Mouse (Mus musculus): ENCODE data around the gene Ensa. TPM values are rescaled to one million over a fixed set of nuclear protein-coding genes. Genes with fewer than 3 reads are reported as not detected.
"Not testable (repeated sequence)": the region's sequence is repeated elsewhere in the genome, so short reads cannot be mapped to it uniquely, and the experiment has no call there.

Ensa gene
- polyA plus RNA-seq, 1 experiment from 2014 or later, result 73.4 TPM

GRCm38 (mm10) chr3:95666124-95666844, 41.5 kb downstream of the Ensa start:
- Histone ChIP-seq H3K9me3 (no peaks in the 10 kb centered on the region), H3K9ac (no peak overlapping the region), H3K27me3 (no peaks in the 10 kb centered on the region), H3K4me3 (no peak overlapping the region), H3K4me2 (no peak overlapping the region), H3K36me3 (peaks cover 45% of the 10 kb centered on the region), H3K4me1 (peaks cover 51% of the 10 kb centered on the region), H3K27ac (0 out of 2 replicates have a peak overlapping the region, but pooled peaks have one; percentile 86)
- 36% methylated on average over 6 of the region's 6 CpGs for WGBS
- ATAC-seq (ENCODE audit: insufficient number of reproducible peaks, low FRiP score, low TSS enrichment, low read depth), result no peak

GRCm38 (mm10) chr3:95667521-95667920, 42.7 kb downstream of the Ensa start:
- Histone ChIP-seq H3K4me2 (0 out of 2 replicates have a peak overlapping the region, but pooled peaks have one; percentile 1), H3K4me3 (no peak overlapping the region), H3K36me3 (peaks cover 39% of the 10 kb centered on the region), H3K4me1 (peaks cover 46% of the 10 kb centered on the region), H3K27ac (peak overlapping the region; percentile 86), H3K9me3 (no peaks in the 10 kb centered on the region), H3K9ac (no peak overlapping the region), H3K27me3 (no peaks in the 10 kb centered on the region)
- WGBS, result 49% methylated on average over 4 of the region's 4 CpGs
- no peak for ATAC-seq (ENCODE audit: insufficient number of reproducible peaks, low FRiP score, low TSS enrichment, low read depth)

GRCm38 (mm10) chr3:95668026-95668425, 43.2 kb downstream of the Ensa start:
- Histone ChIP-seq H3K36me3 (peaks cover 34% of the 10 kb centered on the region), H3K4me1 (peaks cover 46% of the 10 kb centered on the region), H3K4me2 (0 out of 2 replicates have a peak overlapping the region, but pooled peaks have one; percentile 1)

GRCm38 (mm10) chr3:95668589-95669308, 44.0 kb downstream of the Ensa start:
- ATAC-seq (ENCODE audit: insufficient number of reproducible peaks, low FRiP score, low TSS enrichment, low read depth), result no peak
- Histone ChIP-seq H3K27ac (peak overlapping the region; percentile 86), H3K27me3 (no peaks in the 10 kb centered on the region), H3K4me1 (peaks cover 51% of the 10 kb centered on the region), H3K36me3 (peaks cover 28% of the 10 kb centered on the region), H3K4me2 (no peak overlapping the region), H3K4me3 (no peak overlapping the region), H3K9ac (no peak overlapping the region), H3K9me3 (no peaks in the 10 kb centered on the region)
- 75% methylated on average over 7 of the region's 7 CpGs for WGBS

More at GRCm38 (mm10) chr3:95668026-95668425, 43.2 kb downstream of the Ensa start:
- Histone ChIP-seq H3K27ac (peak overlapping the region; percentile 86), H3K4me3 (no peak overlapping the region), H3K9me3 (no peaks in the 10 kb centered on the region), H3K27me3 (no peaks in the 10 kb centered on the region), H3K9ac (no peak overlapping the region)
- ATAC-seq (ENCODE audit: insufficient number of reproducible peaks, low FRiP score, low TSS enrichment, low read depth), result no peak
- 26% methylated on average over 7 of the region's 7 CpGs for WGBS

GRCm38 (mm10) chr3:95669309-95669665, 44.5 kb downstream of the Ensa start:
- H3K4me1 ChIP-seq, result peaks cover 51% of the 10 kb centered on the region
- no peaks in the 10 kb centered on the region for H3K27me3 ChIP-seq
- peaks cover 22% of the 10 kb centered on the region for H3K36me3 ChIP-seq
- H3K4me2 ChIP-seq, result no peak overlapping the region
- 90% methylated on average over 3 of the region's 3 CpGs for WGBS
- H3K4me3 ChIP-seq, result no peak overlapping the region
- H3K9me3 ChIP-seq, result no peaks in the 10 kb centered on the region
- no peak for ATAC-seq (ENCODE audit: insufficient number of reproducible peaks, low FRiP score, low TSS enrichment, low read depth)
- no peak overlapping the region for H3K9ac ChIP-seq
- H3K27ac ChIP-seq, result peak overlapping the region; percentile 86; the same call in 1 of the 2 replicates

- Histone ChIP-seq H3K36me3 (peaks cover 11% of the 10 kb centered on the region), H3K4me1 (peaks cover 62% of the 10 kb centered on the region)
- WGBS, result 94% methylated on average over 3 of the region's 3 CpGs
- not testable (repeated sequence) for H3K9me3 ChIP-seq; H3K27me3 ChIP-seq; H3K4me2 ChIP-seq; ATAC-seq (ENCODE audit: insufficient number of reproducible peaks, low FRiP score, low TSS enrichment, low read depth); H3K27ac ChIP-seq; H3K9ac ChIP-seq; H3K4me3 ChIP-seq
These were observed 45.6 kb downstream of the Ensa start for GRCm38 (mm10) chr3:95670419-95670818.

GRCm38 (mm10) chr3:95671201-95671600, 46.4 kb downstream of the Ensa start:
- no peak for ATAC-seq (ENCODE audit: insufficient number of reproducible peaks, low FRiP score, low TSS enrichment, low read depth)
- peaks cover 66% of the 10 kb centered on the region for H3K4me1 ChIP-seq
- WGBS, result 83% methylated on average over 5 of the region's 5 CpGs

GRCm38 (mm10) chr3:95672461-95672860, 47.7 kb downstream of the Ensa start:
- peak overlapping the region; percentile 95 for H3K27ac ChIP-seq
- no peak for ATAC-seq (ENCODE audit: insufficient number of reproducible peaks, low FRiP score, low TSS enrichment, low read depth)
- no peak overlapping the region for H3K4me3 ChIP-seq
- H3K27me3 ChIP-seq, result no peaks in the 10 kb centered on the region
- no peak overlapping the region for H3K9ac ChIP-seq
- no peaks in the 10 kb centered on the region for H3K9me3 ChIP-seq
- peaks cover 61% of the 10 kb centered on the region for H3K4me1 ChIP-seq
- peaks cover 16% of the 10 kb centered on the region for H3K36me3 ChIP-seq
- H3K4me2 ChIP-seq, result no peak overlapping the region
- 39% methylated on average over 3 of the region's 3 CpGs for WGBS

More at GRCm38 (mm10) chr3:95671201-95671600, 46.4 kb downstream of the Ensa start:
- peaks cover 10% of the 10 kb centered on the region for H3K36me3 ChIP-seq
- no peaks in the 10 kb centered on the region for H3K27me3 ChIP-seq
- H3K4me2 ChIP-seq, result no peak overlapping the region
- H3K27ac ChIP-seq, result no peak overlapping the region
- H3K9ac ChIP-seq, result no peak overlapping the region
- no peak overlapping the region for H3K4me3 ChIP-seq
- no peaks in the 10 kb centered on the region for H3K9me3 ChIP-seq

GRCm38 (mm10) chr3:95672861-95673706, 48.3 kb downstream of the Ensa start:
- Histone ChIP-seq H3K4me3 (peak overlapping the region; percentile 18), H3K9ac (no peak overlapping the region), H3K36me3 (peaks cover 16% of the 10 kb centered on the region), H3K27ac (peak overlapping the region; percentile 95), H3K4me1 (peaks cover 58% of the 10 kb centered on the region), H3K9me3 (no peaks in the 10 kb centered on the region), H3K4me2 (peak overlapping the region; percentile 42), H3K27me3 (no peaks in the 10 kb centered on the region)
- WGBS, result 24% methylated on average over 10 of the region's 10 CpGs
- ATAC-seq (ENCODE audit: insufficient number of reproducible peaks, low FRiP score, low TSS enrichment, low read depth), result no peak

- 6% methylated on average over 11 of the region's 11 CpGs for WGBS
These were observed 49.0 kb downstream of the Ensa start for GRCm38 (mm10) chr3:95673707-95674211.

GRCm38 (mm10) chr3:95674236-95674635, 49.4 kb downstream of the Ensa start:
- ATAC-seq (ENCODE audit: insufficient number of reproducible peaks, low FRiP score, low TSS enrichment, low read depth), result peak; percentile 66
- no peaks in the 10 kb centered on the region for H3K27me3 ChIP-seq
- H3K4me3 ChIP-seq, result no peak overlapping the region
- H3K4me1 ChIP-seq, result peaks cover 53% of the 10 kb centered on the region
- H3K9ac ChIP-seq, result no peak overlapping the region
- peaks cover 19% of the 10 kb centered on the region for H3K36me3 ChIP-seq
- no peaks in the 10 kb centered on the region for H3K9me3 ChIP-seq
- 6% methylated on average over 2 of the region's 2 CpGs for WGBS
- H3K27ac ChIP-seq, result peak overlapping the region; percentile 95
- peak overlapping the region; percentile 42 for H3K4me2 ChIP-seq

More at GRCm38 (mm10) chr3:95673707-95674211, 49.0 kb downstream of the Ensa start:
- Histone ChIP-seq H3K9ac (no peak overlapping the region), H3K4me3 (peak overlapping the region; percentile 18), H3K36me3 (peaks cover 20% of the 10 kb centered on the region), H3K27ac (peak overlapping the region; percentile 95), H3K4me1 (peaks cover 53% of the 10 kb centered on the region), H3K4me2 (peak overlapping the region; percentile 42), H3K9me3 (no peaks in the 10 kb centered on the region), H3K27me3 (no peaks in the 10 kb centered on the region)
- no peak for ATAC-seq (ENCODE audit: insufficient number of reproducible peaks, low FRiP score, low TSS enrichment, low read depth)

Measured in limb, embryonic 15.5 days (tissue).